In genomic region chr4:47697071-47697470, GRCm38 (mm10) we compare ENCODE assay signal across 24 mouse cellular contexts.
DNase-seq lines count a peak whose midpoint lies in the region; ATAC-seq and TF ChIP-seq lines count a peak whose summit lies in the region.
"Had no signal": no experiment of that assay in that cellular context is flagged by ENCODE, and none has a peak within 500 bp of the region (broad histone marks: within the 10 kb centered on the region; RNA-seq: fewer than 3 reads in every experiment).

No protein-coding gene starts in this region.

- no peak overlapping the region for H3K9ac ChIP-seq in midbrain, postnatal 0 days (replicated peaks; ENCODE audit: low read length, poor library complexity, severe bottlenecking)
- no peak overlapping the region for H3K9ac ChIP-seq in midbrain, embryonic 13.5 days (replicated peaks)
- H3K9ac ChIP-seq: heart, embryonic 15.5 days; hindbrain, embryonic 15.5 days; kidney, embryonic 15.5 days; limb, embryonic 13.5 days; liver, embryonic 12.5 days; liver, postnatal 0 days; neural tube, embryonic 13.5 days had no signal

- H3K27ac ChIP-seq in heart, embryonic 10.5 days, result no peak overlapping the region
- no peak overlapping the region for H3K27ac ChIP-seq in midbrain, postnatal 0 days (ENCODE audit: low read depth, low read length)
- no peak overlapping the region for H3K27ac ChIP-seq in midbrain, embryonic 13.5 days
- H3K27ac ChIP-seq: gastrocnemius, adult 2 months; heart, embryonic 15.5 days; hindbrain, embryonic 15.5 days; kidney, embryonic 15.5 days; limb, embryonic 13.5 days; liver, embryonic 12.5 days; neural tube, embryonic 13.5 days had no signal

- H3K4me1 ChIP-seq in heart, embryonic 10.5 days, result no peaks in the 10 kb centered on the region
- no peaks in the 10 kb centered on the region for H3K4me1 ChIP-seq in midbrain, postnatal 0 days (ENCODE audit: insufficient read depth, low read length)
- 0 out of 2 replicates have a peak, but pooled peaks cover 8% of the 10 kb centered on the region for H3K4me1 ChIP-seq in midbrain, embryonic 13.5 days (replicated peaks)
- H3K4me1 ChIP-seq: heart, embryonic 15.5 days; kidney, embryonic 15.5 days; liver, embryonic 12.5 days had no signal

- H3K27me3 ChIP-seq in heart, embryonic 10.5 days (ENCODE audit: insufficient read depth, poor library complexity, severe bottlenecking), result no peaks in the 10 kb centered on the region
- H3K27me3 ChIP-seq in midbrain, postnatal 0 days (ENCODE audit: insufficient read depth, low read length), result no peaks in the 10 kb centered on the region
- H3K27me3 ChIP-seq in midbrain, embryonic 13.5 days, result no peaks in the 10 kb centered on the region
- H3K27me3 ChIP-seq: heart, embryonic 15.5 days; hindbrain, embryonic 15.5 days; kidney, embryonic 15.5 days; limb, embryonic 13.5 days; liver, embryonic 12.5 days; neural tube, embryonic 13.5 days had no signal

- H3K36me3 ChIP-seq in heart, embryonic 10.5 days, result no peaks in the 10 kb centered on the region
- no peaks in the 10 kb centered on the region for H3K36me3 ChIP-seq in midbrain, postnatal 0 days (ENCODE audit: insufficient read depth, low read length)
- H3K36me3 ChIP-seq in midbrain, embryonic 13.5 days, result no peaks in the 10 kb centered on the region
- H3K36me3 ChIP-seq: G1E; heart, embryonic 15.5 days; hindbrain, embryonic 15.5 days; kidney, embryonic 15.5 days; limb, embryonic 13.5 days; liver, embryonic 12.5 days; neural tube, embryonic 13.5 days had no signal

- H3K9me3 ChIP-seq in heart, embryonic 10.5 days, result no peaks in the 10 kb centered on the region
- H3K9me3 ChIP-seq in midbrain, postnatal 0 days (ENCODE audit: low read length), result no peaks in the 10 kb centered on the region
- H3K9me3 ChIP-seq in midbrain, embryonic 13.5 days, result no peaks in the 10 kb centered on the region
- H3K9me3 ChIP-seq: G1E; heart, embryonic 15.5 days; hindbrain, embryonic 15.5 days; kidney, embryonic 15.5 days; limb, embryonic 13.5 days; liver, embryonic 12.5 days; neural tube, embryonic 13.5 days had no signal

- no peak overlapping the region for H3K4me3 ChIP-seq in heart, embryonic 10.5 days
- H3K4me3 ChIP-seq in midbrain, postnatal 0 days (ENCODE audit: low read depth, low read length), result no peak overlapping the region
- no peak overlapping the region for H3K4me3 ChIP-seq in midbrain, embryonic 13.5 days (replicated peaks)
- H3K4me3 ChIP-seq: gastrocnemius, adult 2 months; heart, embryonic 15.5 days; hindbrain, embryonic 15.5 days; kidney, embryonic 15.5 days; limb, embryonic 13.5 days; liver, embryonic 12.5 days; neural tube, embryonic 13.5 days had no signal

- ATAC-seq in cerebellum, adult (ENCODE audit: insufficient number of reproducible peaks, low FRiP score, low TSS enrichment), result no peak
- no peak for ATAC-seq in midbrain, postnatal 0 days (ENCODE audit: low FRiP score)
- ATAC-seq in midbrain, embryonic 13.5 days, result no peak
- ATAC-seq: liver, embryonic 12.5 days; liver, postnatal 0 days had no signal

- peak; percentile 9 for DNase-seq in adrenal gland, postnatal 10 days
- DNase-seq in adrenal gland, adult (ENCODE audit: inconsistent age in 2 of 2, low spot score in 1 of 2), result no peak
- DNase-seq in cerebellum, postnatal 14 days, result peak; percentile 67 to 73
- peak; percentile 88 for DNase-seq in heart, adult 11 months
- DNase-seq in heart, embryonic 10.5 days (ENCODE audit: low spot score), result no peak
- DNase-seq in midbrain, postnatal 0 days (ENCODE audit: low spot score), result peak; percentile 23
- DNase-seq: cerebellum, adult 11-12 months; gastrocnemius, adult 2 months; kidney, adult 18-20 months; kidney, postnatal 25 days; liver, postnatal 0 days; lung, postnatal 36 days; thymus, adult 2 months; thymus, postnatal 36 days had no signal

- TF ChIP-seq CTCF in midbrain, postnatal 0 days (IDR thresholded peaks at IDR 0.05), result no peak

- no peak overlapping the region for H3K4me2 ChIP-seq in midbrain, postnatal 0 days (ENCODE audit: low read depth, low read length, poor library complexity, severe bottlenecking)
- no peak overlapping the region for H3K4me2 ChIP-seq in midbrain, embryonic 13.5 days (replicated peaks)
- H3K4me2 ChIP-seq: heart, embryonic 15.5 days; hindbrain, embryonic 15.5 days; kidney, embryonic 15.5 days; limb, embryonic 13.5 days; liver, embryonic 12.5 days; midbrain, embryonic 11.5 days; neural tube, embryonic 13.5 days had no signal

- WGBS in heart, embryonic 10.5 days, result 88% methylated on average over 4 of the region's 4 CpGs
- WGBS in midbrain, postnatal 0 days, result 81% methylated on average over 4 of the region's 4 CpGs
- 85% methylated on average over 4 of the region's 4 CpGs for WGBS in midbrain, embryonic 13.5 days

Comparison
In these comparisons a context has a peak if more than half of its experiments do, and no peak if none do; other contexts are left out.
1. DNase-seq: peak in adrenal gland, postnatal 10 days (single experiment), cerebellum, postnatal 14 days (2 of 2), heart, adult 11 months (single experiment) and midbrain, postnatal 0 days (single experiment); none in adrenal gland, adult (0 of 2) and heart, embryonic 10.5 days (single experiment).